Mouse (Mus musculus): ENCODE results near the gene Dok5. TPM values are rescaled to one million over a fixed set of nuclear protein-coding genes. Genes with fewer than 3 reads are reported as not detected.

The Dok5 gene
- polyA plus RNA-seq, 1 experiment from 2014 or later, result 0.45 TPM

DNA sequence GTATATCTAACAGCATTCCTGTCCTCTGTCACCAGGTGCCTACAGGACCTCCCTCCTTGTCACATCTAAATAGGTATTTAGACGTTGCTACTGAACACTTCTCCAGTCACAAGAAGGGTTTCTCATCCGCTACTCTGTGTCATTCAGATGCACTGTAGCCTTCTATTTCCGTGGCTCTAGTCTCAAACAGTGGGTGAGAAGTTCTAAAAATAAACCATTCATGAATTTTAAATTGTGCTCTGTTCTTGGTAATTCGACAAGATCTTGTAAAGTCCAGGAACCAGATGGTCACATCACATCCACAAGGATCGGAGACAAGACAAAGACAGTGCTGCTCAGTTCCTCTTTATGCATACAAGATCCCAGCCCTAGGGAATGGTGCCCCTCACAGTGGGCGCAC lies 46.0 kb downstream of the Dok5 start:
- Histone ChIP-seq H3K4me2 (ENCODE audit: low read length) (no peak overlapping the region), H3K27me3 (ENCODE audit: insufficient read depth, low read length) (no peaks in the 10 kb centered on the region), H3K27ac (no peak overlapping the region), H3K4me1 (replicated peaks; ENCODE audit: insufficient read depth, low read length) (no peaks in the 10 kb centered on the region), H3K9me3 (replicated peaks; ENCODE audit: low read length) (no peaks in the 10 kb centered on the region), H3K9ac (ENCODE audit: low read depth, low read length) (no peak overlapping the region), H3K4me3 (replicated peaks; ENCODE audit: low read depth, low read length) (no peak overlapping the region), H3K36me3 (ENCODE audit: insufficient read depth, low read length) (no peaks in the 10 kb centered on the region)
- DNase-seq (ENCODE audit: low spot score) (no peak), ATAC-seq (replicated peaks; ENCODE audit: low FRiP score, low read depth) (no peak)
- TF ChIP-seq CTCF (IDR thresholded peaks at IDR 0.05; ENCODE audit: low read depth), result no peak
- 80% methylated on average over 6 of the region's 6 CpGs for WGBS

- no peak overlapping the region for H3K4me2 ChIP-seq (ENCODE audit: low read length)
- ATAC-seq (replicated peaks; ENCODE audit: low FRiP score, low read depth) (0 out of 2 replicates have a peak, but pooled peaks have one; percentile 36), DNase-seq (ENCODE audit: low spot score) (no peak)
- no peaks in the 10 kb centered on the region for H3K4me1 ChIP-seq (replicated peaks; ENCODE audit: insufficient read depth, low read length)
- no peaks in the 10 kb centered on the region for H3K27me3 ChIP-seq (ENCODE audit: insufficient read depth, low read length)
- no peak for TF ChIP-seq CTCF (IDR thresholded peaks at IDR 0.05; ENCODE audit: low read depth)
- no peak overlapping the region for H3K9ac ChIP-seq (ENCODE audit: low read depth, low read length)
- H3K9me3 ChIP-seq (replicated peaks; ENCODE audit: low read length), result no peaks in the 10 kb centered on the region
- no peak overlapping the region for H3K4me3 ChIP-seq (replicated peaks; ENCODE audit: low read depth, low read length)
- no peak overlapping the region for H3K27ac ChIP-seq
- H3K36me3 ChIP-seq (ENCODE audit: insufficient read depth, low read length), result no peaks in the 10 kb centered on the region
- 86% methylated on average over 11 of the region's 11 CpGs for WGBS
Measured at GRCm38 (mm10) chr2:170780010-170780750, 48.6 kb downstream of the Dok5 start.

- no peak for DNase-seq (ENCODE audit: low spot score)
- 94% methylated on average over 10 of the region's 10 CpGs for WGBS
- Histone ChIP-seq H3K9ac (ENCODE audit: low read depth, low read length) (no peak overlapping the region), H3K4me1 (replicated peaks; ENCODE audit: insufficient read depth, low read length) (no peaks in the 10 kb centered on the region), H3K27ac (no peak overlapping the region), H3K36me3 (ENCODE audit: insufficient read depth, low read length) (no peaks in the 10 kb centered on the region), H3K27me3 (ENCODE audit: insufficient read depth, low read length) (no peaks in the 10 kb centered on the region), H3K4me3 (replicated peaks; ENCODE audit: low read depth, low read length) (no peak overlapping the region), H3K4me2 (ENCODE audit: low read length) (no peak overlapping the region), H3K9me3 (replicated peaks; ENCODE audit: low read length) (no peaks in the 10 kb centered on the region)
- no peak for ATAC-seq (replicated peaks; ENCODE audit: low FRiP score, low read depth)
- TF ChIP-seq CTCF (IDR thresholded peaks at IDR 0.05; ENCODE audit: low read depth), result no peak
Measured at GRCm38 (mm10) chr2:170788101-170788500, 56.5 kb downstream of the Dok5 start.

GRCm38 (mm10) chr2:170791332-170792017 lies 59.9 kb downstream of the Dok5 start:
- WGBS, result 18% methylated on average over 8 of the region's 8 CpGs
- Histone ChIP-seq H3K4me3 (replicated peaks; ENCODE audit: low read depth, low read length) (no peak overlapping the region), H3K9ac (ENCODE audit: low read depth, low read length) (no peak overlapping the region), H3K4me1 (replicated peaks; ENCODE audit: insufficient read depth, low read length) (no peaks in the 10 kb centered on the region), H3K36me3 (ENCODE audit: insufficient read depth, low read length) (no peaks in the 10 kb centered on the region), H3K27me3 (ENCODE audit: insufficient read depth, low read length) (no peaks in the 10 kb centered on the region), H3K4me2 (ENCODE audit: low read length) (no peak overlapping the region), H3K9me3 (replicated peaks; ENCODE audit: low read length) (no peaks in the 10 kb centered on the region), H3K27ac (no peak overlapping the region)
- DNase-seq (ENCODE audit: low spot score) (peak; percentile 68), ATAC-seq (replicated peaks; ENCODE audit: low FRiP score, low read depth) (peak; percentile 68)
- no peak for TF ChIP-seq CTCF (IDR thresholded peaks at IDR 0.05; ENCODE audit: low read depth)

- Histone ChIP-seq H3K27me3 (ENCODE audit: insufficient read depth, low read length) (no peaks in the 10 kb centered on the region), H3K36me3 (ENCODE audit: insufficient read depth, low read length) (no peaks in the 10 kb centered on the region), H3K9me3 (replicated peaks; ENCODE audit: low read length) (no peaks in the 10 kb centered on the region), H3K4me3 (replicated peaks; ENCODE audit: low read depth, low read length) (no peak overlapping the region), H3K4me2 (ENCODE audit: low read length) (no peak overlapping the region), H3K9ac (ENCODE audit: low read depth, low read length) (no peak overlapping the region), H3K4me1 (replicated peaks; ENCODE audit: insufficient read depth, low read length) (no peaks in the 10 kb centered on the region), H3K27ac (no peak overlapping the region)
- ATAC-seq (replicated peaks; ENCODE audit: low FRiP score, low read depth) (no peak), DNase-seq (ENCODE audit: low spot score) (no peak)
- TF ChIP-seq CTCF (IDR thresholded peaks at IDR 0.05; ENCODE audit: low read depth), result peak; percentile 37; the same call in 1 of the 2 replicates
- 86% methylated on average over 3 of the region's 3 CpGs for WGBS
Measured at GRCm38 (mm10) chr2:170795242-170795641, 63.6 kb downstream of the Dok5 start.

- Histone ChIP-seq H3K4me3 (replicated peaks; ENCODE audit: low read depth, low read length) (no peak overlapping the region), H3K9ac (ENCODE audit: low read depth, low read length) (no peak overlapping the region), H3K4me2 (ENCODE audit: low read length) (no peak overlapping the region), H3K9me3 (replicated peaks; ENCODE audit: low read length) (no peaks in the 10 kb centered on the region), H3K27ac (no peak overlapping the region), H3K27me3 (ENCODE audit: insufficient read depth, low read length) (no peaks in the 10 kb centered on the region), H3K4me1 (replicated peaks; ENCODE audit: insufficient read depth, low read length) (no peaks in the 10 kb centered on the region), H3K36me3 (ENCODE audit: insufficient read depth, low read length) (no peaks in the 10 kb centered on the region)
- 33% methylated on average over 6 of the region's 6 CpGs for WGBS
- DNase-seq (ENCODE audit: low spot score) (no peak), ATAC-seq (replicated peaks; ENCODE audit: low FRiP score, low read depth) (no peak)
- no peak for TF ChIP-seq CTCF (IDR thresholded peaks at IDR 0.05; ENCODE audit: low read depth)
Measured at GRCm38 (mm10) chr2:170802984-170803383, 71.4 kb downstream of the Dok5 start.

Data from kidney, postnatal 0 days (tissue).